Comparison of ENCODE assay signal across 7 mouse cellular contexts in genomic region chr17:58909061-58909661, GRCm38 (mm10).
DNase-seq lines count a peak whose midpoint lies in the region; ATAC-seq and TF ChIP-seq lines count a peak whose summit lies in the region.

No protein-coding gene starts in this region.

- no peak for TF ChIP-seq EP300 in liver, postnatal 0 days (IDR thresholded peaks at IDR 0.05; ENCODE audit: low read depth)

- no peak overlapping the region for H3K9ac ChIP-seq in lung, embryonic 14.5 days
- no peak overlapping the region for H3K9ac ChIP-seq in hindbrain, embryonic 16.5 days (ENCODE audit: low read depth, low read length)
- no peak overlapping the region for H3K9ac ChIP-seq in liver, postnatal 0 days (replicated peaks)

- peak; percentile 86 for DNase-seq in lung, embryonic 14.5 days
- no peak for DNase-seq in lung, adult 18-20 months
- peak; percentile 42 for DNase-seq in adrenal gland, adult 2 months
- peak; percentile 70 for DNase-seq in embryo, embryonic 9.5 days (ENCODE audit: extremely low spot score)
- DNase-seq in liver, postnatal 0 days: peak; percentile 49
- peak; percentile 25 for DNase-seq in right cerebral cortex, postnatal 25 days

- H3K9me3 ChIP-seq in lung, embryonic 14.5 days (ENCODE audit: low read depth, low read length): no peaks in the 10 kb centered on the region
- no peaks in the 10 kb centered on the region for H3K9me3 ChIP-seq in hindbrain, embryonic 16.5 days (ENCODE audit: control insufficient read depth, low read length)
- H3K9me3 ChIP-seq in liver, postnatal 0 days (ENCODE audit: low read length): no peaks in the 10 kb centered on the region

- no peak for ATAC-seq in lung, embryonic 14.5 days (ENCODE audit: insufficient read depth)
- ATAC-seq in hindbrain, embryonic 16.5 days: peak; percentile 67; the same call in 1 of the 2 replicates
- ATAC-seq in liver, postnatal 0 days: no peak

- no peaks in the 10 kb centered on the region for H3K36me3 ChIP-seq in lung, embryonic 14.5 days (ENCODE audit: insufficient read depth)
- no peaks in the 10 kb centered on the region for H3K36me3 ChIP-seq in hindbrain, embryonic 16.5 days (ENCODE audit: control insufficient read depth, insufficient read depth, low read length)
- no peaks in the 10 kb centered on the region for H3K36me3 ChIP-seq in liver, postnatal 0 days (replicated peaks; ENCODE audit: insufficient read depth, low read length)

- H3K4me2 ChIP-seq in lung, embryonic 14.5 days: no peak overlapping the region
- no peak overlapping the region for H3K4me2 ChIP-seq in hindbrain, embryonic 16.5 days (ENCODE audit: low read length)
- no peak overlapping the region for H3K4me2 ChIP-seq in liver, postnatal 0 days (ENCODE audit: low read depth, low read length)

- no peak overlapping the region for H3K4me3 ChIP-seq in lung, embryonic 14.5 days (ENCODE audit: low read depth, low read length)
- no peak overlapping the region for H3K4me3 ChIP-seq in hindbrain, embryonic 16.5 days (ENCODE audit: low read length)
- H3K4me3 ChIP-seq in liver, postnatal 0 days (ENCODE audit: low read depth, low read length): no peak overlapping the region

- H3K27ac ChIP-seq in lung, embryonic 14.5 days (ENCODE audit: low read depth): no peak overlapping the region
- H3K27ac ChIP-seq in hindbrain, embryonic 16.5 days (ENCODE audit: low read depth, low read length): no peak overlapping the region
- no peak overlapping the region for H3K27ac ChIP-seq in liver, postnatal 0 days (ENCODE audit: low read depth)

- peak; percentile 64 for TF ChIP-seq CTCF in lung, embryonic 14.5 days (IDR thresholded peaks at IDR 0.05; ENCODE audit: low read depth)
- peak; percentile 62 for TF ChIP-seq CTCF in liver, postnatal 0 days (IDR thresholded peaks at IDR 0.05; ENCODE audit: low read depth)

- H3K27me3 ChIP-seq in lung, embryonic 14.5 days (ENCODE audit: insufficient read depth, low read length): no peaks in the 10 kb centered on the region
- H3K27me3 ChIP-seq in hindbrain, embryonic 16.5 days (replicated peaks; ENCODE audit: control insufficient read depth, insufficient read depth, low read length): no peaks in the 10 kb centered on the region
- H3K27me3 ChIP-seq in liver, postnatal 0 days (ENCODE audit: insufficient read depth, low read length): no peaks in the 10 kb centered on the region

- WGBS in lung, embryonic 14.5 days: 31% methylated on average over 8 of the region's 8 CpGs
- 34% methylated on average over 8 of the region's 8 CpGs for WGBS in hindbrain, embryonic 16.5 days
- WGBS in liver, postnatal 0 days (ENCODE audit: insufficient replicate concordance): 33% methylated on average over 8 of the region's 8 CpGs

- no peaks in the 10 kb centered on the region for H3K4me1 ChIP-seq in lung, embryonic 14.5 days (ENCODE audit: insufficient read depth)
- no peaks in the 10 kb centered on the region for H3K4me1 ChIP-seq in hindbrain, embryonic 16.5 days (ENCODE audit: control insufficient read depth, insufficient read depth, low read depth, low read length)
- H3K4me1 ChIP-seq in liver, postnatal 0 days (ENCODE audit: insufficient read depth): no peaks in the 10 kb centered on the region

Comparison
In these comparisons a context has a peak if more than half of its experiments do, and no peak if none do; other contexts are left out.
1. DNase-seq: peak in lung, embryonic 14.5 days (single experiment), adrenal gland, adult 2 months (single experiment), embryo, embryonic 9.5 days (single experiment), liver, postnatal 0 days (single experiment) and right cerebral cortex, postnatal 25 days (single experiment); none in lung, adult 18-20 months (0 of 2).